Comparison of ENCODE assay signal across 8 mouse cellular contexts in genomic region chr7:45921242-45921621, GRCm38 (mm10). TPM values are rescaled to one million over a fixed set of nuclear protein-coding genes. Genes with fewer than 3 reads are reported as not detected.
A peak's percentile ranks its signal among the peaks of the same experiment; 100 is the strongest.
DNase-seq lines count a peak whose midpoint lies in the region; ATAC-seq and TF ChIP-seq lines count a peak whose summit lies in the region.

TSS of gene Emp3 (minus strand) at chr7:45921404.

- peak; percentile 51 to 67 for DNase-seq in spleen, adult 18-20 months
- no peak for DNase-seq in spleen, adult 12 weeks (ENCODE audit: low spot score)
- DNase-seq in heart, postnatal 36 days, result peak in 1 of 2 experiments; percentile 58
- DNase-seq in liver, result peak; percentile 81
- DNase-seq in midbrain, postnatal 0 days (ENCODE audit: low spot score), result no peak
- peak; percentile 83 for DNase-seq in thymus, postnatal 4 days
- no peak for DNase-seq in right cerebral cortex, adult 2 months (ENCODE audit: low spot score in 2 of 2)

- no peak for TF ChIP-seq CTCF in midbrain, postnatal 0 days (IDR thresholded peaks at IDR 0.05)

- ATAC-seq in forebrain, embryonic 12.5 days (ENCODE audit: low FRiP score), result no peak
- no peak for ATAC-seq in midbrain, postnatal 0 days (ENCODE audit: low FRiP score)

- H3K36me3 ChIP-seq in forebrain, embryonic 12.5 days (replicated peaks), result no peaks in the 10 kb centered on the region
- no peaks in the 10 kb centered on the region for H3K36me3 ChIP-seq in midbrain, postnatal 0 days (ENCODE audit: insufficient read depth, low read length)

- H3K9me3 ChIP-seq in forebrain, embryonic 12.5 days, result no peaks in the 10 kb centered on the region
- H3K9me3 ChIP-seq in midbrain, postnatal 0 days (ENCODE audit: low read length), result no peaks in the 10 kb centered on the region

- 0 out of 2 replicates have a peak within 1 kb of the TSS, but pooled peaks have one; percentile 4 for H3K4me2 ChIP-seq in forebrain, embryonic 12.5 days
- peak within 1 kb of the TSS; percentile 10; the same call in 1 of the 2 replicates for H3K4me2 ChIP-seq in midbrain, postnatal 0 days (ENCODE audit: low read depth, low read length, poor library complexity, severe bottlenecking)

- H3K27ac ChIP-seq in forebrain, embryonic 12.5 days, result peak within 1 kb of the TSS; percentile 78; the same call in 1 of the 2 replicates
- H3K27ac ChIP-seq in midbrain, postnatal 0 days (ENCODE audit: low read depth, low read length), result no peak within 1 kb of the TSS

- H3K4me3 ChIP-seq in forebrain, embryonic 12.5 days (replicated peaks), result peak within 1 kb of the TSS; percentile 7; the same call in 1 of the 2 replicates
- peak within 1 kb of the TSS; percentile 10; the same call in 1 of the 2 replicates for H3K4me3 ChIP-seq in midbrain, postnatal 0 days (ENCODE audit: low read depth, low read length)

- H3K27me3 ChIP-seq in forebrain, embryonic 12.5 days, result peaks cover 16% of the 10 kb centered on the region; the same call in 1 of the 2 replicates
- no peaks in the 10 kb centered on the region for H3K27me3 ChIP-seq in midbrain, postnatal 0 days (ENCODE audit: insufficient read depth, low read length)

- intact Hi-C loops in heart, postnatal 36 days (cut with DNase I), result loop anchor here (1.0 to 5.0 kb wide), 2 partner anchors 22 to 204 kb away; partner anchors contain the start of genes Rpl18 and Sphk2

- H3K9ac ChIP-seq in forebrain, embryonic 12.5 days, result no peak within 1 kb of the TSS
- no peak within 1 kb of the TSS for H3K9ac ChIP-seq in midbrain, postnatal 0 days (replicated peaks; ENCODE audit: low read length, poor library complexity, severe bottlenecking)

- H3K4me1 ChIP-seq in forebrain, embryonic 12.5 days, result peaks cover 29% of the 10 kb centered on the region
- peaks cover 9% of the 10 kb centered on the region; the same call in 1 of the 2 replicates for H3K4me1 ChIP-seq in midbrain, postnatal 0 days (ENCODE audit: insufficient read depth, low read length)

- WGBS in forebrain, embryonic 12.5 days, result 54% methylated on average over 9 of the region's 9 CpGs
- 45% methylated on average over 9 of the region's 9 CpGs for WGBS in midbrain, postnatal 0 days

RNA-seq across cellular contexts. Expression of gene Emp3, which starts in this region (rescaled TPM):
- 19.9 and 20.5 TPM in 2 replicates for polyA plus RNA-seq in forebrain, embryonic 12.5 days (2016; fragmentation: Nextera tagmentation; extraction: Ambion mirVana)
- total RNA-seq in heart, postnatal 36 days (2021), result 10 to 100 TPM; 20.8 to 26.8 TPM
- total RNA-seq in midbrain, postnatal 0 days (2014; rRNA removed), result 12.8 and 17.0 TPM in 2 replicates
- polyA plus RNA-seq in midbrain, postnatal 0 days (2015; fragmentation: Nextera tagmentation; extraction: Ambion mirVana), result 36.4 and 38.5 TPM in 2 replicates

Comparison
In these comparisons a context has a peak if more than half of its experiments do, and no peak if none do; other contexts are left out.
1. DNase-seq: peak in spleen, adult 18-20 months (2 of 2), liver (single experiment) and thymus, postnatal 4 days (single experiment); none in spleen, adult 12 weeks (single experiment), midbrain, postnatal 0 days (single experiment) and right cerebral cortex, adult 2 months (0 of 2).